Mouse (Mus musculus) midbrain, postnatal 0 days (tissue): Measurements from ENCODE around the gene Edem1. TPM values are rescaled to one million over a fixed set of nuclear protein-coding genes. Genes with fewer than 3 reads are reported as not detected.

ENCODE experiments used
- ATAC-seq: fragments of 200-750 bp; cut with Nextera tagmentation; 2 replicates; pipeline ENCODE4 v1.8.0; 2017; ENCODE audit warnings: moderate number of reproducible peaks, mild to moderate bottlenecking, moderate TSS enrichment, moderate library complexity; ENCODE audit not compliant: low FRiP score
- DNase-seq: peaks from one replicate; pipeline ENCODE4 v3.0.0-alpha.2; 2015; ENCODE audit warnings: low spot score
- H3K27ac ChIP-seq: fragments of 300-500 bp; sonication (generic); 2 replicates; pipeline ENCODE4 v1.5.1; 2014; ENCODE audit warnings: low read depth, mild to moderate bottlenecking, low read length, mixed read lengths
- H3K27me3 ChIP-seq: fragments of 300-500 bp; sonication (generic); 2 replicates; pipeline ENCODE4 v1.6.1; 2014; ENCODE audit warnings: low read length, control low read depth, mixed read lengths; ENCODE audit not compliant: insufficient read depth
- H3K36me3 ChIP-seq: fragments of 300-500 bp; sonication (generic); 2 replicates; pipeline ENCODE4 v1.6.1; 2014; ENCODE audit warnings: low read length, control low read depth, mixed read lengths; ENCODE audit not compliant: insufficient read depth
- H3K4me1 ChIP-seq: fragments of 300-500 bp; sonication (generic); 2 replicates; pipeline ENCODE4 v1.6.1; 2014; ENCODE audit warnings: mild to moderate bottlenecking, control low read depth, antibody characterized with exemption, low read length, mixed read lengths; ENCODE audit not compliant: insufficient read depth
- H3K4me2 ChIP-seq: fragments of 300-500 bp; sonication (generic); 2 replicates; pipeline ENCODE4 v1.6.1; 2014; ENCODE audit warnings: low read depth, mild to moderate bottlenecking, low read length, mixed read lengths; ENCODE audit not compliant: poor library complexity, severe bottlenecking
- H3K4me3 ChIP-seq: fragments of 300-500 bp; sonication (generic); 2 replicates; pipeline ENCODE4 v1.5.1; 2014; ENCODE audit warnings: low read depth, mild to moderate bottlenecking, low read length, moderate library complexity
- H3K9ac ChIP-seq: fragments of 300-500 bp; sonication (generic); replicated peaks from 2 replicates; pipeline ENCODE4 v1.6.1; 2014; ENCODE audit warnings: mild to moderate bottlenecking, low read length, moderate library complexity, mixed read lengths; ENCODE audit not compliant: poor library complexity, severe bottlenecking
- H3K9me3 ChIP-seq: fragments of 300-500 bp; sonication (generic); 2 replicates; pipeline ENCODE4 v1.6.1; 2016; ENCODE audit warnings: low read length, control low read depth
- CTCF ChIP-seq: IDR thresholded peaks from 2 replicates; pipeline ENCODE4 v1.5.1; 2016; ENCODE audit warnings: antibody characterized with exemption, mild to moderate bottlenecking
- WGBS: fragments of 180-500 bp; shearing (Covaris S2); extraction: QIAGEN DNeasy Blood & Tissue Kit; methylation state at CpG from one replicate; pipeline ENCODE4 v1.1.7; 2014; 5-methylcytosine and 5-hydroxymethylcytosine counted together
- polyA plus RNA-seq: library from polyadenylated mRNA; unstranded; fragments of >200 nt; fragmentation: Nextera tagmentation; extraction: Ambion mirVana; gene quantifications from 2 replicates; pipeline ENCODE4 v1.2.1, GENCODE M21; 2015
- total RNA-seq: library from RNA; depleted of rRNA; stranded (reverse); fragments of >200 nt; gene quantifications from 2 replicates; pipeline ENCODE4 v1.2.3, GENCODE M21; 2014

Gene Edem1
- total and polyA plus RNA-seq, 2 experiments from 2014 or later, result 3.7 to 11.3 TPM

DNA sequence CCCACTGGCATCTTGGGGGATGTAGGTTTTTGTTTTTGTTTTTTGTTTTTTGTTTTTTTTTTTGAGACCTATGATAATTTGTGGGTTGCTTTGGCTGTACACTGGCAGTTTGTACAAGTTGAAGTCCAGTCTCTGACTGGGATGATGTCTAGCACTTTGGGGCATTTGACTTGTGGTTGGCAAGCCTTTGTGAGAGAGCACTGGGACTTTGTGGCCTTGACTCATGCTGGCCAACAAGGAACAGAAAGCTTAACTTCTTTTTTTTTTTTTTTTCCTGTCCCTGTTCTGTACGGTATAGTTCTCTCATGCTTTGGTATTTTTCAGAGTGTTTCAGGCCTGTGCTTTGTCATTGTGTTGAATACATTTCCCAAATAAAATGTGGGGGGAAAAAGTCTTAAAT is 3.7 kb downstream of the Edem1 start:
- no peaks in the 10 kb centered on the region for H3K36me3 ChIP-seq
- peaks cover 3% of the 10 kb centered on the region; the same call in 1 of the 2 replicates for H3K4me1 ChIP-seq
- ATAC-seq, result no peak
- TF ChIP-seq CTCF, result no peak
- no peak overlapping the region for H3K9ac ChIP-seq
- DNase-seq, result no peak
- no peak overlapping the region for H3K27ac ChIP-seq
- no peaks in the 10 kb centered on the region for H3K9me3 ChIP-seq
- H3K4me3 ChIP-seq, result no peak overlapping the region
- no peak overlapping the region for H3K4me2 ChIP-seq
- WGBS, result 93% methylated on average over 1 of the region's 1 CpGs
- no peaks in the 10 kb centered on the region for H3K27me3 ChIP-seq

DNA sequence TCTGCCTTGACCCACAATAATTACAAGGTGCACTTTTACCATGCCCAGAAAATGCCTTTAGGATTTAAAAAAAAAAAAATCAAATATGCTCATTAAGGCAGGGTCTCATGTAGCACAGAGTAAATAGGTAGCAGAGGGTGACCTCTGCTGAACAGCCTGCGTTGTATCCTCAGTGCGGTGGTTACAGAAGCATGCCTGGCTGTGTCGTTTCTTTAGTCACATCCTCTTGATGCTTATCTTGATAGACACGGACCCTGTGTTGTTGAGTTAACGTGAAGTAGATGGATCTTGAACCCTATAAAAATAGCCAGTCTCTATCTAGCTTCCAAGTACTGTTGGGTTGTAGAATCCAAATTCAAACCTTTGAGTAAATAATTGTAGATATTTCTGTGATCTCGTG is 4.5 kb downstream of the Edem1 start:
- H3K4me2 ChIP-seq, result no peak overlapping the region
- no peak for ATAC-seq

DNA sequence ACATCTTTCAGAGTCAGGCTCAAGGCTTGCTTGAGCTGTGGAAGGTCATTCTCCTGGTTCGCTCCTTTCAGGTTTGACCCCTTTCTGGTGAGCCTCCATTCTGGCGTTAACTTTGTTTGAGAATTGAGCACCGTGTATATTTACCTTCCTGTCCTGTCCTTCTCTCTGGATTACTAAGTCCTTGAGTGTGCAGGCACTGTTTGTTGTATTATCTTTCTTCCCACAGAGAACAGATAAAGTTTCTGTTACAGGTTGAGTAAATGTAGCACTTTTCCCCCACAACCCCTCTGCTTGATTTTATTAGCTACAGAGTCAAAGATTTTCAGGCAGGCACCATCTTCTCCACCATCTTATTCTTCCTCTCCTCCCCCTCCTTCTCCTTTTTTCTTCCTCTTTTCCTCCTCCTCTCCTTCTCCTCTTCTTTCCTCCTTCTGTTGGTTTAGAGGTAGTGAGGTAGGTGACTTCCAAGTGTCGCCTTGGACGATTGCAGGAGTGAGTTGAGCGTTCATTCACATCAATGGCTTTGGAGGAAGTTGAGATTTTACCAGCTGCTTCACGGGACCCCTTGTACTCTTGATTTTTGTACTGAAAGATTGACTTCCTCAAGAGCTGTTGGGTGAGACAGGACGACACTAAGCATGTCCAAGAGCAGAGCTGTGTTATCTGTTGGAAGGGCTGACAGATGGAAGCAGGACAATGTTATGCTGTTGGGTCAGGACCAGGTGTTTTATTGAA is 5.7 kb downstream of the Edem1 start:
- no peak for ATAC-seq
- DNase-seq, result no peak
- TF ChIP-seq CTCF, result no peak
- no peak overlapping the region for H3K27ac ChIP-seq
- 90% methylated on average over 8 of the region's 8 CpGs for WGBS
- H3K27me3 ChIP-seq, result no peaks in the 10 kb centered on the region
- no peak overlapping the region for H3K4me2 ChIP-seq
- no peaks in the 10 kb centered on the region for H3K9me3 ChIP-seq
- H3K9ac ChIP-seq, result no peak overlapping the region
- H3K4me1 ChIP-seq, result peaks cover 3% of the 10 kb centered on the region; the same call in 1 of the 2 replicates
- peaks cover 7% of the 10 kb centered on the region; the same call in 1 of the 2 replicates for H3K36me3 ChIP-seq
- H3K4me3 ChIP-seq, result no peak overlapping the region

More for the DNA sequence above, 4.5 kb downstream of the Edem1 start:
- no peak for TF ChIP-seq CTCF
- H3K4me1 ChIP-seq, result peaks cover 3% of the 10 kb centered on the region; the same call in 1 of the 2 replicates
- H3K9ac ChIP-seq, result no peak overlapping the region
- H3K9me3 ChIP-seq, result no peaks in the 10 kb centered on the region
- no peak overlapping the region for H3K4me3 ChIP-seq
- 92% methylated on average over 6 of the region's 6 CpGs for WGBS
- no peak overlapping the region for H3K27ac ChIP-seq
- no peaks in the 10 kb centered on the region for H3K27me3 ChIP-seq
- peaks cover 2% of the 10 kb centered on the region; the same call in 1 of the 2 replicates for H3K36me3 ChIP-seq
- no peak for DNase-seq

DNA sequence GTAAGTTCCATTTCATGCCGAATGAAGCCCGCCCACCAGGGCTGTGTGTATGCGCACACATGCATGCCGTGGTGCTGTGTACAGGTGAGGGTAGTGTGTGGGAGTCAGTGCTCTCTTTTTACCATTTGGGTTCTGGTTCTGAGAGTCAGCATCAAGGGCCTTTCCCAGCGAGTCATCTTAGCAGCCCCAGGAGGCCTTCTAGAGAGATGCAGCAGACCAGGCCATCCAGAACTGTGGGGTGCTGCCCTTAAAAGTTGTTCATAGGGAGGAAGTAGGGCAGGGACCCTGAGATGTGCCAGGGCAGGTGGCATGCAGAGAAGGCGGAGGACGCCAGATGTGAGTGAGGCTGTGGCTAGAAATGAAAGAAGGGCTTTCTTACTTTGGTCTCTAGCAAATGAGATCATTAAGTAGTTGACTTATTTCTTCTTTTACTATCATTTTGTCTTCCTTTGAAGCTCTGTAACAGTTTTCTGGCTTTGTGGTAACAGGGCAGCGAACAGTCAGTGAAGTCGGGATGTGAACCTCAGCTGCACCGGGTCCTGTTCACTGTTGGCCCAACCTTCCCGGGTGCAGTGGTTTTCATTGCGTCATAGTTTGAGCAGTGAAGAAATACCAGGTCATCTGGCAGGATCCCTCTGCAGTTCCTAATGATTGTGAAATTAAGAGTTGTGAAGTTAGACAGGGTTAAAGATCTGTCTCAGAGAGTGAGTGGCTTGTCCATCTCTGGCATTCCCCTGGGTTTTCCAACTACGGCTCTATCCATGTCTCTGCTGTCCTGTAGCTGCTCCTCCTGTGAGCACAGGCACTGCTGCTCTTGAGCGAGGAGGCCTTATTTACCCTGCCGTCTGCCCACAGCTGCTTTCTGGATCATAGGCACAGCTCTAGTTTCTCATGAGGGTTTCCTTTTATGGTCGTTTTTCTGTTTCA is 7.6 kb downstream of the Edem1 start:
- 87% methylated on average over 16 of the region's 16 CpGs for WGBS
- ATAC-seq (no peak), DNase-seq (no peak)
- no peak overlapping the region for H3K4me2 ChIP-seq
- no peak for TF ChIP-seq CTCF
- H3K36me3 ChIP-seq, result peaks cover 7% of the 10 kb centered on the region; the same call in 1 of the 2 replicates
- H3K9me3 ChIP-seq, result no peaks in the 10 kb centered on the region
- no peaks in the 10 kb centered on the region for H3K27me3 ChIP-seq
- no peak overlapping the region for H3K27ac ChIP-seq
- H3K9ac ChIP-seq, result no peak overlapping the region
- no peak overlapping the region for H3K4me3 ChIP-seq
- no peaks in the 10 kb centered on the region for H3K4me1 ChIP-seq

DNA sequence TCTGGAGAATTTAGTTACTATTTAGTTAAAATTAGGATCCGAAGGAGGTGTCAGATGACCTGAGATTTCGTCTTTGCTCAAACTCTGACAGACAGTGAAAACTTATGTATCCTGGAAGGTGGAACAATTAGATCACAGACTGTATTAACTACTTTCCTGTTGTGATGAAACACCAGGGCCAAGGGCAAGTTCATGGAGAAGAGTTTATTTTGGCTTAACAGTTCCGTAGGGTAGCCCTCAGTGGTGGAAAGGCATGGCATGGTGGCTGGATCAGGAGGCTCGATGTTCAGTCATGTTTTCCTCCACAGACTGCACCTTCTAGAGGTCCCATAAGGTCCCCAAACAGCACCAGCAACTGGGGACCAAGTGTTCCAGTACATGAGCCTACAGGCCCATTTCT is 8.6 kb downstream of the Edem1 start:
- Histone ChIP-seq H3K4me2 (no peak overlapping the region), H3K4me1 (no peaks in the 10 kb centered on the region), H3K27ac (no peak overlapping the region), H3K36me3 (peaks cover 9% of the 10 kb centered on the region; the same call in 1 of the 2 replicates), H3K4me3 (no peak overlapping the region), H3K9me3 (no peaks in the 10 kb centered on the region), H3K9ac (no peak overlapping the region), H3K27me3 (no peaks in the 10 kb centered on the region)
- no peak for TF ChIP-seq CTCF
- DNase-seq, result no peak
- ATAC-seq, result no peak
- WGBS, result 95% methylated on average over 4 of the region's 4 CpGs

DNA sequence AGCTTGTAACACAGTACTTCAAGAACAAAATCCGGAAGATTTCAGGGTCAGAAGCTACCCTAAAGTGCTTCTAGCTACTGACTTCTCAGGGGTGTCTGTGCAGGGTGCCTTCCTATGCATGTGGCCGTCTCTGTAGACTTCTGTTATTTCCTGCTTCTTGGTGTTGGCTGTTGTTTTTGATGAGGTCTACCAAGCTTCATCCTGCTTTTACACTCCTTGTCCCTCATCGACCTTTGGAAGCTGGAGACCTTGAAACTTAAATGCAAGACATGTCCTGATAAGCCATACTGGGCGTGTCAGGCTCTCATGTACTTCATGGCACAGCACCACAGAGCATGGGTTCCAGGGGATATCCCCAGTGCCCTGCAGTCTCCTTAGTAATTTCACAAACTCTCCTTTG is 9.5 kb downstream of the Edem1 start:
- no peak overlapping the region for H3K27ac ChIP-seq
- no peak for TF ChIP-seq CTCF
- H3K9me3 ChIP-seq, result no peaks in the 10 kb centered on the region
- DNase-seq (no peak), ATAC-seq (no peak)
- no peak overlapping the region for H3K9ac ChIP-seq
- no peaks in the 10 kb centered on the region for H3K4me1 ChIP-seq
- no peak overlapping the region for H3K4me2 ChIP-seq
- no peaks in the 10 kb centered on the region for H3K27me3 ChIP-seq
- H3K36me3 ChIP-seq, result peaks cover 11% of the 10 kb centered on the region
- 90% methylated on average over 4 of the region's 4 CpGs for WGBS
- no peak overlapping the region for H3K4me3 ChIP-seq
